Mouse (Mus musculus): Measurements from ENCODE around the gene Ms4a7. TPM values are rescaled to one million over a fixed set of nuclear protein-coding genes. Genes with fewer than 3 reads are reported as not detected.
"Not testable (repeated sequence)": the region's sequence is repeated elsewhere in the genome, so short reads cannot be mapped to it uniquely, and the experiment has no call there.

The Ms4a7 gene
- polyA plus RNA-seq, 1 experiment from 2014 or later: 0.45 TPM

DNA sequence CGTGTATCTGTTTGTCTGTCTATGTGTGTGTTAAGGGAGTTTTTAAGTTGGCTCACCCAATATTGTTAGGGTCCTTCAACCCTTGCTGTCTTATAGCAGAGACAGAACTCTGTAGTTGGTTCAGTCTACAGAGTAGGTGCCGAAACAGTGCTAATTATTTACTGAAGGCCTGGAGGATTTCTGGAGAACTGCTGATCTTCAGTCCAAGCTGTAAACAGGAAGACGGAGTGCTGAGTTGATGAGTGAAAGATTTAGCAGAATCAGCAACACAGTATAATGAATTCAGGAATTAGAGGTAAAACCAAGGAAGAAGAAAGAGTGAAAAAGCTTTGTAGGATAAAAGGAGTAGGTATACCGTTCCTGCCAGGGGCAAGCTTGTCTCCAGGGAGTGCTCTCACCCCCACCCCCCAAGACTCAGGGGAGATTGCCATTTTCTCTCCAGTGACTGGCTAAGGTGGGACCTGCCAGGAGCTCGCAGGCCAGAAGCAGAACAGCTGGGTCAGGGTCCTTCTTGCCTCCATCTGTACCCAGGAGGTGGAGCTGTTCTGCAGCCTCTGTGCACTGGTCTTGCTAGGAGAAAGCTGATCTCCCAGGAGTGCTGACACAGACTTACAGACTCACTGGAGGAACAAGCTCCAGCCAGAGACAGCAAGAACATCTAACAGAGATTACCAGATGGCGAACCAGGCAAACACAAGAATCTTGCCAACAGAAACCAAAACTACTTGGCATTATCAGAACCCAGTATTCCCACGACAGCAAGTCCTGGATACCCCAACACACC lies 13.9 kb upstream of the Ms4a7 start:
- Histone ChIP-seq H3K4me1 (ENCODE audit: control insufficient read depth, insufficient read depth, low read length) (no peaks in the 10 kb centered on the region), H3K9me3 (ENCODE audit: control insufficient read depth, low read length) (no peaks in the 10 kb centered on the region), H3K4me2 (ENCODE audit: low read depth) (no peak overlapping the region), H3K36me3 (ENCODE audit: control insufficient read depth, insufficient read depth, low read length) (no peaks in the 10 kb centered on the region), H3K27me3 (ENCODE audit: control insufficient read depth, insufficient read depth, low read length) (no peaks in the 10 kb centered on the region), H3K9ac (ENCODE audit: low read length) (no peak overlapping the region), H3K4me3 (ENCODE audit: low read depth, low read length) (no peak overlapping the region), H3K27ac (ENCODE audit: low read depth, low read length) (no peak overlapping the region)
- no peak for DNase-seq (ENCODE audit: low spot score)
- no peak for ATAC-seq (ENCODE audit: insufficient read depth, low FRiP score, low TSS enrichment)
- WGBS: 60% methylated on average over 7 of the region's 7 CpGs

DNA sequence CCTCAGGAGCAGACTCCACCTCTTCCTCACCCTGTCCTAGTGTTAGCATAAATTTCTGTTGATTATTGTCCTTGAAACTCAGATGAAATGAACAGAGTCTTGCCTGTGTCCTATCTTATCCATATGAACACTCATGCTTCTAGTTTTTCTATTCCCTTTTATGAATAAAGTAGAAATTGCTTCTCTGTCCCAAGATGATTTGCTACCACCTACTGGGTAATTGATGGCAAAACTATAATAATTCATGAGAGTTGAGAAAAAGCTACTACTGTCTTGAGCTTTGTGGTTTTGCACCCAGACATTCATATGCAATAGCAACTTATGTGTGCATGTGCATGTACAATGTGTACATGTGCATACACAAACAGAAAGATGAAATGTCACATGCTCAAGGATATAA lies 8.0 kb upstream of the Ms4a7 start:
- Histone ChIP-seq H3K4me3 (ENCODE audit: low read depth, low read length) (no peak overlapping the region), H3K36me3 (ENCODE audit: control insufficient read depth, insufficient read depth, low read length) (no peaks in the 10 kb centered on the region)
- ATAC-seq (ENCODE audit: insufficient read depth, low FRiP score, low TSS enrichment): no peak

DNA sequence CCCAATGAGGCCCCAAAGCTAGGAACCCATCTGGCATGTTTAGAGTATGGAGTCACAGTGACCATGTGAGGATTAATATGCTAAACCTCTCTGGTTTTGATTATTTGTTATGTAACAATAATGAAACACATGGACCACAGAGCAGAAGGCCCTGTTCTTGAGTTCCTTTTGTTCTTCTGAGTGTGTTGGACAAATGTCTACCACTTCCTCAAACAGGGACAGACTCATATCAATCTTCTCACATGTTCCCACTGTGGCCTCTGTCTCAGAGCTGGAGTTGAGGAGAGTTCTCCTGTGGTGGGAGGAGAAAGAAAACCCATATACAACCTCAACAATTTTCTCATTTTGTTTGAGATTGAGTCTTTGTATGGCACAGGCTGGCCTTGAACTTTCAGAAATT lies 7.2 kb upstream of the Ms4a7 start:
- H3K36me3 ChIP-seq (ENCODE audit: control insufficient read depth, insufficient read depth, low read length): no peaks in the 10 kb centered on the region

More for the DNA sequence above, 8.0 kb upstream of the Ms4a7 start:
- Histone ChIP-seq H3K9me3 (ENCODE audit: control insufficient read depth, low read length) (no peaks in the 10 kb centered on the region), H3K9ac (ENCODE audit: low read length) (no peak overlapping the region), H3K27me3 (ENCODE audit: control insufficient read depth, insufficient read depth, low read length) (no peaks in the 10 kb centered on the region), H3K4me2 (ENCODE audit: low read depth) (no peak overlapping the region), H3K27ac (ENCODE audit: low read depth, low read length) (no peak overlapping the region), H3K4me1 (ENCODE audit: control insufficient read depth, insufficient read depth, low read length) (no peaks in the 10 kb centered on the region)
- DNase-seq (ENCODE audit: low spot score): no peak

DNA sequence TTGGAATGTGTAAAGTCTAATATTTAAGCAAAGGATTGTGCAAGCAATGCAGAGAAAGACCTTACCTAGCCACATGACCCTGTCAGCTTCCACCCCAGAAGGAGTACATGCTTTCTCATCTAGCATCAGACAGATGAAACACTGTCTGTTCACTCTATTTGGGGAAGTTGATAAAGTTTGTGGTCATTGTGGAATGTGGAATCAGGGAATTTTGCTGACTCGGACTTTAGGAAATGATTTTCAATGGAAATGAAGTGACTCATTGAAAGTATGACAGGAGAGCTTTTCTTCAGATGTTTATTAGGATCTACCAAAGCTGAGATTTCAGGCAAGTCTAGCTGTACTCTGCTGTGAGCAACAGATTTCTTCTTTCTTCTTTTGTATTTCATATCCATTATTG lies 14.8 kb downstream of the Ms4a7 start:
- Histone ChIP-seq H3K4me2 (ENCODE audit: low read depth) (no peak overlapping the region), H3K9me3 (ENCODE audit: control insufficient read depth, low read length) (no peaks in the 10 kb centered on the region), H3K36me3 (ENCODE audit: control insufficient read depth, insufficient read depth, low read length) (no peaks in the 10 kb centered on the region), H3K4me1 (ENCODE audit: control insufficient read depth, insufficient read depth, low read length) (no peaks in the 10 kb centered on the region), H3K27ac (ENCODE audit: low read depth, low read length) (no peak overlapping the region), H3K27me3 (ENCODE audit: control insufficient read depth, insufficient read depth, low read length) (no peaks in the 10 kb centered on the region), H3K4me3 (ENCODE audit: low read depth, low read length) (no peak overlapping the region), H3K9ac (ENCODE audit: low read length) (no peak overlapping the region)
- 84% methylated on average over 1 of the region's 1 CpGs for WGBS
- no peak for ATAC-seq (ENCODE audit: insufficient read depth, low FRiP score, low TSS enrichment)
- no peak for DNase-seq (ENCODE audit: low spot score)

More for the DNA sequence above, 7.2 kb upstream of the Ms4a7 start:
- Histone ChIP-seq H3K9ac (ENCODE audit: low read length) (no peak overlapping the region), H3K4me3 (ENCODE audit: low read depth, low read length) (no peak overlapping the region), H3K27me3 (ENCODE audit: control insufficient read depth, insufficient read depth, low read length) (no peaks in the 10 kb centered on the region), H3K27ac (ENCODE audit: low read depth, low read length) (no peak overlapping the region), H3K4me2 (ENCODE audit: low read depth) (no peak overlapping the region), H3K9me3 (ENCODE audit: control insufficient read depth, low read length) (no peaks in the 10 kb centered on the region), H3K4me1 (ENCODE audit: control insufficient read depth, insufficient read depth, low read length) (no peaks in the 10 kb centered on the region)
- ATAC-seq (ENCODE audit: insufficient read depth, low FRiP score, low TSS enrichment): no peak
- no peak for DNase-seq (ENCODE audit: low spot score)

DNA sequence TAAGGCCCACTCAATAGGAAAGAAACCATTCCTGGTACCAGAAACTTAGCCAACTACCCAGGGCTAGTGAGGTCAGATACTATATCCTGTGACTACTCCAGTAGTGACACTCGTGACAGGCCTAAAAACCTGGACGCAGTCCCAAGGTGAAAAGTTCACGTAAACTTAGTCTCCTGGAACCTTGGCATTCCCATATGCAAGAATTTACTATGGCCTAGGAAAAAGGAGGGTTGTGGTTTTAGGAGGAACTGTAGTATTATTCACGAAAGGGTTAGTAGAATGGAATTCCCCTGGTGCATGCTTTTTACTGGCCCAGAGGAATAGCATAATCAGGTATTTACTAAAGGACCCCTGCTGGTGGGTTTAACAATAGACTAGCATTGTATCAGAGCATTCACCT lies 19.2 kb downstream of the Ms4a7 start:
- DNase-seq (ENCODE audit: low spot score) (no peak), ATAC-seq (ENCODE audit: insufficient read depth, low FRiP score, low TSS enrichment) (no peak)
- Histone ChIP-seq H3K27me3 (ENCODE audit: control insufficient read depth, insufficient read depth, low read length) (no peaks in the 10 kb centered on the region), H3K9me3 (ENCODE audit: control insufficient read depth, low read length) (no peaks in the 10 kb centered on the region), H3K4me3 (ENCODE audit: low read depth, low read length) (no peak overlapping the region), H3K36me3 (ENCODE audit: control insufficient read depth, insufficient read depth, low read length) (no peaks in the 10 kb centered on the region), H3K9ac (ENCODE audit: low read length) (no peak overlapping the region), H3K4me2 (ENCODE audit: low read depth) (no peak overlapping the region), H3K4me1 (ENCODE audit: control insufficient read depth, insufficient read depth, low read length) (no peaks in the 10 kb centered on the region), H3K27ac (ENCODE audit: low read depth, low read length) (no peak overlapping the region)
- WGBS: 83% methylated on average over 4 of the region's 4 CpGs

DNA sequence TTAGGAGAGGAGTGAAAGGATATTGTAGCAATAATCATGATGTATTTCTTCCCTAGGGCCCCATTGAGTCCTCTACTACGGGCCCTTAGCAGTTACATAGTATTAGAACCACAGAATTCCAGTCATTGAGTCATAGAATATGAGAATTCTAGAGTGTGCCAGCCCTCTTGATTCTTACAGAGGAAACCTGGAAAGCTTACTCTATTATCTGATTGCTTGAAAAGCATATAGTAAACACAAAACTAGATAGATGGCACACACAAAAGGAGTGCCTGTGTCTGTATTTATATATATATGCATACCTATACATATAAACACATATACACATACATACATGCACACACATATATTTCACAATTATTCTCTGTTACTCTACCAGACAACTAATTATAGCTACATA lies 21.6 kb downstream of the Ms4a7 start, which contains the start of gene Ms4a14:
Gene Ms4a14 (minus strand): TSS at position 101 of the 400 bp plus-strand sequence.
- ATAC-seq (ENCODE audit: insufficient read depth, low FRiP score, low TSS enrichment) (no peak), DNase-seq (ENCODE audit: low spot score) (no peak)
- 79% methylated on average over 1 of the region's 1 CpGs for WGBS
- H3K9me3 ChIP-seq (ENCODE audit: control insufficient read depth, low read length): no peaks in the 10 kb centered on the region
- no peak within 1 kb of the TSS for H3K9ac ChIP-seq (ENCODE audit: low read length)
- H3K27ac ChIP-seq (ENCODE audit: low read depth, low read length): no peak within 1 kb of the TSS
- no peak within 1 kb of the TSS for H3K4me3 ChIP-seq (ENCODE audit: low read depth, low read length)
- H3K4me2 ChIP-seq (ENCODE audit: low read depth): no peak within 1 kb of the TSS
- no peaks in the 10 kb centered on the region for H3K27me3 ChIP-seq (ENCODE audit: control insufficient read depth, insufficient read depth, low read length)
- no peaks in the 10 kb centered on the region for H3K36me3 ChIP-seq (ENCODE audit: control insufficient read depth, insufficient read depth, low read length)
- no peaks in the 10 kb centered on the region for H3K4me1 ChIP-seq (ENCODE audit: control insufficient read depth, insufficient read depth, low read length)

DNA sequence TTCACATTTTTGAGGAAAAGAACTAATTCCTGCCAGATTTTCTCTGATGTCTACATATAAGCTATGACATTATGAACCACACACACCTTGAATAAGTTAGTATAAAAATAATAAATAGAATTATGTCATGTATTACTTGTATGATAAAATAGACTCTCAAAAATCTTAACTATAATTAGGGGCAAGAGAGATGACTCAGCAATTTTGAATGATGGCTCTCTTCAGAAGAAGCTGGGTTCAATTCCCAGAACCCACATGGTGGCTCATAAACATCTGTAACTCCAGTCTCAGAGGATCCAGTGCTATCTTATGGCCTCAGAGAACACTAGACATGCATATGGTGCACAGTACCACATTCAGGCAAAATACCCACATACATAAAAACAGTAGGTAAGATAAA lies 27.1 kb downstream of the Ms4a7 start:
- Histone ChIP-seq H3K4me1 (ENCODE audit: control insufficient read depth, insufficient read depth, low read length) (no peaks in the 10 kb centered on the region), H3K27me3 (ENCODE audit: control insufficient read depth, insufficient read depth, low read length) (no peaks in the 10 kb centered on the region), H3K4me3 (ENCODE audit: low read depth, low read length) (no peak overlapping the region), H3K27ac (ENCODE audit: low read depth, low read length) (no peak overlapping the region), H3K9me3 (ENCODE audit: control insufficient read depth, low read length) (no peaks in the 10 kb centered on the region), H3K36me3 (ENCODE audit: control insufficient read depth, insufficient read depth, low read length) (no peaks in the 10 kb centered on the region), H3K9ac (ENCODE audit: low read length) (no peak overlapping the region), H3K4me2 (ENCODE audit: low read depth) (no peak overlapping the region)
- DNase-seq (ENCODE audit: low spot score) (no peak), ATAC-seq (ENCODE audit: insufficient read depth, low FRiP score, low TSS enrichment) (no peak)

DNA sequence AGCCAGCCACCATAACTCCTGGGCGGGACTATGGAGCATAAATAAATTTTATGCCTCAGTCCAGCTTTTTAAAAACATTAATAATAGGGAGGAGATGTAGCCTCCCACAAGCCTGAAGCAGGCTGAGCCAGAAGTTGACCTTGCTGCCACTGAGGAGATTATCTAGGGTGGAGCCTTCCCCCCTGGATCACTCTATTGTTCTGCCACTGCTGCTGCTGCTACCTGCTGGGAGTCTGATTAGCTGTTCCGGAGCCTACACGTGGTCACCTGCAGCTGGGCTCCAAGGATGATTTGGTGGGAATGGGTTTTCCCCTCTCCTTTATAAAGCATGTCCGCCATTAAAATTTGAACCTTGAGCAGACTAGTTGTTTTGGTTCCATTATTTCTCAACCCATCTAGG lies 36.4 kb downstream of the Ms4a7 start:
- not testable (repeated sequence) for H3K4me2 ChIP-seq (ENCODE audit: low read depth); H3K36me3 ChIP-seq (ENCODE audit: control insufficient read depth, insufficient read depth, low read length); H3K4me1 ChIP-seq (ENCODE audit: control insufficient read depth, insufficient read depth, low read length); ATAC-seq (ENCODE audit: insufficient read depth, low FRiP score, low TSS enrichment); H3K4me3 ChIP-seq (ENCODE audit: low read depth, low read length); H3K9ac ChIP-seq (ENCODE audit: low read length); H3K9me3 ChIP-seq (ENCODE audit: control insufficient read depth, low read length); H3K27ac ChIP-seq (ENCODE audit: low read depth, low read length); DNase-seq (ENCODE audit: low spot score); H3K27me3 ChIP-seq (ENCODE audit: control insufficient read depth, insufficient read depth, low read length)
- 47% methylated on average over 4 of the region's 4 CpGs for WGBS

DNA sequence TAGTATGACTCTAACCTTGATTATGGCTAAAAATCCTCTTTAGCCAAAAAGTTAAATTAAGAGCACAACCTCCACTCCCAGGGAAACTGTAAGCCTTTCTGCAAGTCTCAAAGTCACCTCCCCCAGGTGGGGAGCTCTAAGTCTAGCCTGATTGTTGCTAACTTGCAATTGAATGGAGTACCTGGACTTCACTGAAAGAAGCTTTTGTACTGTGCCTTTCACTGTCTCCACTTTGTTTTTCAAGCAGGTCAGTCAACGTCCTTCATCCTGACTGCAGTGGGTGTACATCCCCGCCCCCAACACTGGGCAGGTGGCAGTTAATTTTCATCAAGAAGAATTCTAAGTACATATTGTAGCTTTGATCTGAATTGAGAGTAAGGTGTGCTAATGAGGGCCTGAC lies 37.0 kb downstream of the Ms4a7 start:
- ATAC-seq (ENCODE audit: insufficient read depth, low FRiP score, low TSS enrichment): no peak
- H3K4me1 ChIP-seq (ENCODE audit: control insufficient read depth, insufficient read depth, low read length): no peaks in the 10 kb centered on the region
- WGBS: 53% methylated on average over 2 of the region's 2 CpGs
- H3K9me3 ChIP-seq (ENCODE audit: control insufficient read depth, low read length): no peaks in the 10 kb centered on the region
- no peak overlapping the region for H3K9ac ChIP-seq (ENCODE audit: low read length)
- H3K27ac ChIP-seq (ENCODE audit: low read depth, low read length): no peak overlapping the region
- no peak overlapping the region for H3K4me2 ChIP-seq (ENCODE audit: low read depth)
- H3K36me3 ChIP-seq (ENCODE audit: control insufficient read depth, insufficient read depth, low read length): no peaks in the 10 kb centered on the region
- DNase-seq (ENCODE audit: low spot score): no peak
- no peaks in the 10 kb centered on the region for H3K27me3 ChIP-seq (ENCODE audit: control insufficient read depth, insufficient read depth, low read length)
- no peak overlapping the region for H3K4me3 ChIP-seq (ENCODE audit: low read depth, low read length)

All from neural tube, embryonic 11.5 days (tissue).